Mouse (Mus musculus): Measurements from ENCODE around the gene Dnase1l2. TPM values are rescaled to one million over a fixed set of nuclear protein-coding genes. Genes with fewer than 3 reads are reported as not detected.
"Not testable (repeated sequence)": the region's sequence is repeated elsewhere in the genome, so short reads cannot be mapped to it uniquely, and the experiment has no call there.

Gene Dnase1l2
- total RNA-seq, 1 experiment from 2014 or later: 1.4 TPM

- ATAC-seq (replicated peaks; ENCODE audit: low read depth, poor library complexity, severe bottlenecking): no peak
These were observed 1.8 kb downstream of the Dnase1l2 start for GRCm38 (mm10) chr17:24441148-24441547.

GRCm38 (mm10) chr17:24440377-24440776 is 2.5 kb downstream of the Dnase1l2 start:
- ATAC-seq (replicated peaks; ENCODE audit: low read depth, poor library complexity, severe bottlenecking): no peak

- peak; percentile 83 for ATAC-seq (replicated peaks; ENCODE audit: low read depth, poor library complexity, severe bottlenecking)
These were observed 5.9 kb downstream of the Dnase1l2 start for GRCm38 (mm10) chr17:24437016-24437415.

- ATAC-seq (replicated peaks; ENCODE audit: low read depth, poor library complexity, severe bottlenecking): no peak
These were observed 13.5 kb downstream of the Dnase1l2 start for GRCm38 (mm10) chr17:24429201-24429983.

- ATAC-seq (replicated peaks; ENCODE audit: low read depth, poor library complexity, severe bottlenecking): no peak
These were observed 15.7 kb downstream of the Dnase1l2 start for GRCm38 (mm10) chr17:24427170-24427557.

- ATAC-seq (replicated peaks; ENCODE audit: low read depth, poor library complexity, severe bottlenecking): peak; percentile 98
These were observed 16.3 kb downstream of the Dnase1l2 start, which contains the start of gene Eci1 for GRCm38 (mm10) chr17:24426471-24427169. Gene Eci1, plus strand, starts transcription at chr17:24426641.

- ATAC-seq (replicated peaks; ENCODE audit: low read depth, poor library complexity, severe bottlenecking): no peak
These were observed 17.0 kb downstream of the Dnase1l2 start for GRCm38 (mm10) chr17:24425905-24426304.

GRCm38 (mm10) chr17:24425326-24425725 is 17.6 kb downstream of the Dnase1l2 start:
- not testable (repeated sequence) for ATAC-seq (replicated peaks; ENCODE audit: low read depth, poor library complexity, severe bottlenecking)

- no peak for ATAC-seq (replicated peaks; ENCODE audit: low read depth, poor library complexity, severe bottlenecking)
These were observed 18.4 kb downstream of the Dnase1l2 start for GRCm38 (mm10) chr17:24424489-24424888.

- ATAC-seq (replicated peaks; ENCODE audit: low read depth, poor library complexity, severe bottlenecking): no peak
These were observed 19.8 kb downstream of the Dnase1l2 start for GRCm38 (mm10) chr17:24423114-24423513.

- no peak for ATAC-seq (replicated peaks; ENCODE audit: low read depth, poor library complexity, severe bottlenecking)
These were observed 26.8 kb downstream of the Dnase1l2 start for GRCm38 (mm10) chr17:24416051-24416652.

- ATAC-seq (replicated peaks; ENCODE audit: low read depth, poor library complexity, severe bottlenecking): no peak
These were observed 27.9 kb downstream of the Dnase1l2 start for GRCm38 (mm10) chr17:24415011-24415410.

GRCm38 (mm10) chr17:24414230-24414976 is 28.5 kb downstream of the Dnase1l2 start, which contains the start of gene Rnps1:
Gene Rnps1, plus strand, starts transcription at chr17:24414565.
- ATAC-seq (replicated peaks; ENCODE audit: low read depth, poor library complexity, severe bottlenecking): peak; percentile 84

- ATAC-seq (replicated peaks; ENCODE audit: low read depth, poor library complexity, severe bottlenecking): no peak
These were observed 29.2 kb downstream of the Dnase1l2 start for GRCm38 (mm10) chr17:24413557-24414211.

- ATAC-seq (replicated peaks; ENCODE audit: low read depth, poor library complexity, severe bottlenecking): no peak
These were observed 35.6 kb downstream of the Dnase1l2 start for GRCm38 (mm10) chr17:24407116-24407803.

GRCm38 (mm10) chr17:24402371-24402770 is 40.5 kb downstream of the Dnase1l2 start:
- no peak for ATAC-seq (replicated peaks; ENCODE audit: low read depth, poor library complexity, severe bottlenecking)

- ATAC-seq (replicated peaks; ENCODE audit: low read depth, poor library complexity, severe bottlenecking): no peak
These were observed 48.4 kb downstream of the Dnase1l2 start for GRCm38 (mm10) chr17:24394456-24394855.

- no peak for ATAC-seq (replicated peaks; ENCODE audit: low read depth, poor library complexity, severe bottlenecking)
These were observed 49.4 kb downstream of the Dnase1l2 start for GRCm38 (mm10) chr17:24393527-24393926.

GRCm38 (mm10) chr17:24391149-24391548 is 51.8 kb downstream of the Dnase1l2 start:
- ATAC-seq (replicated peaks; ENCODE audit: low read depth, poor library complexity, severe bottlenecking): 0 out of 2 replicates have a peak, but pooled peaks have one; percentile 52
